Mouse (Mus musculus) megakaryocyte, embryonic 14.5 days (primary cell): ENCODE data around the gene Slc5a12.

Source experiments
- FLI1 ChIP-seq: IDR thresholded peaks from 2 replicates; pipeline ENCODE4 v1.6.1; 2012; ENCODE audit warnings: low read length, inconsistent platforms, mixed read lengths
- GATA1 ChIP-seq: IDR thresholded peaks from 3 replicates; pipeline ENCODE4 v1.6.1; 2012; ENCODE audit warnings: mixed read lengths, low read length, inconsistent platforms, borderline replicate concordance

GRCm38 (mm10) chr2:110671071-110671624 is 74.0 kb downstream of the Slc5a12 start:
- TF ChIP-seq GATA1, result no peak
- no peak for TF ChIP-seq FLI1
